8 mouse cellular contexts compared by ENCODE assay signal in genomic region chr5:67607804-67608673, GRCm38 (mm10). TPM values are rescaled to one million over a fixed set of nuclear protein-coding genes. Genes with fewer than 3 reads are reported as not detected.
A peak's percentile ranks its signal among the peaks of the same experiment; 100 is the strongest.
DNase-seq lines count a peak whose midpoint lies in the region; ATAC-seq lines count a peak whose summit lies in the region.

Gene Shisa3, plus strand, starts transcription at chr5:67607882.

- DNase-seq in adrenal gland, adult (ENCODE audit: inconsistent age in 2 of 2, low spot score in 1 of 2): peak; percentile 44 to 78
- no peak for DNase-seq in adrenal gland, adult 8-10 months
- peak; percentile 64 for DNase-seq in adrenal gland, adult 2 months
- peak; percentile 61 for DNase-seq in forebrain, embryonic 10.5 days (ENCODE audit: extremely low spot score, low spot score)
- peak; percentile 73 for DNase-seq in limb, embryonic 11.5 days (ENCODE audit: low spot score)
- DNase-seq in thymus, postnatal 14 days: peak; percentile 17

- H3K4me3 ChIP-seq in forebrain, embryonic 10.5 days: peak within 1 kb of the TSS; percentile 60
- peak within 1 kb of the TSS; percentile 49 for H3K4me3 ChIP-seq in limb, embryonic 11.5 days (ENCODE audit: low read depth, low read length)
- H3K4me3 ChIP-seq in midbrain, embryonic 12.5 days: peak within 1 kb of the TSS; percentile 58

- WGBS in forebrain, embryonic 10.5 days: under 1% methylated on average over 86 of the region's 86 CpGs
- WGBS in limb, embryonic 11.5 days: under 1% methylated on average over 81 of the region's 86 CpGs
- WGBS in midbrain, embryonic 12.5 days: under 1% methylated on average over 85 of the region's 86 CpGs

- H3K27me3 ChIP-seq in forebrain, embryonic 10.5 days (ENCODE audit: poor library complexity, severe bottlenecking): peaks cover 100% of the 10 kb centered on the region
- peaks cover 19% of the 10 kb centered on the region for H3K27me3 ChIP-seq in limb, embryonic 11.5 days (ENCODE audit: control insufficient read depth, insufficient read depth, low read length)
- H3K27me3 ChIP-seq in midbrain, embryonic 12.5 days: peaks cover 81% of the 10 kb centered on the region

- H3K4me1 ChIP-seq in forebrain, embryonic 10.5 days: peaks cover 29% of the 10 kb centered on the region
- H3K4me1 ChIP-seq in limb, embryonic 11.5 days (ENCODE audit: control insufficient read depth, insufficient read depth, low read length): peaks cover 23% of the 10 kb centered on the region
- peaks cover 23% of the 10 kb centered on the region for H3K4me1 ChIP-seq in midbrain, embryonic 12.5 days

- peak within 1 kb of the TSS; percentile 61 for H3K9ac ChIP-seq in limb, embryonic 11.5 days (ENCODE audit: low read length)
- H3K9ac ChIP-seq in midbrain, embryonic 12.5 days (replicated peaks): peak within 1 kb of the TSS; percentile 66

- ATAC-seq in hematopoietic stem cell, adult 5-6 weeks (replicated peaks in 1 of 2; ENCODE audit: insufficient read depth in 1 of 2, low FRiP score in 2 of 2, low TSS enrichment in 1 of 2, low read depth in 1 of 2, poor library complexity in 2 of 2, severe bottlenecking in 2 of 2): peak; percentile 42 to 46
- peak; percentile 48 for ATAC-seq in limb, embryonic 11.5 days (ENCODE audit: insufficient number of reproducible peaks, low FRiP score, low TSS enrichment, low read depth)
- ATAC-seq in midbrain, embryonic 12.5 days (ENCODE audit: low FRiP score, low read depth): peak; percentile 79

- no peaks in the 10 kb centered on the region for H3K36me3 ChIP-seq in forebrain, embryonic 10.5 days (replicated peaks)
- H3K36me3 ChIP-seq in limb, embryonic 11.5 days (ENCODE audit: control insufficient read depth, insufficient read depth, low read length): no peaks in the 10 kb centered on the region
- H3K36me3 ChIP-seq in midbrain, embryonic 12.5 days: no peaks in the 10 kb centered on the region

- no peaks in the 10 kb centered on the region for H3K9me3 ChIP-seq in forebrain, embryonic 10.5 days
- no peaks in the 10 kb centered on the region for H3K9me3 ChIP-seq in limb, embryonic 11.5 days (ENCODE audit: control insufficient read depth, low read length)
- H3K9me3 ChIP-seq in midbrain, embryonic 12.5 days: no peaks in the 10 kb centered on the region

- H3K27ac ChIP-seq in forebrain, embryonic 10.5 days: peak within 1 kb of the TSS; percentile 76
- H3K27ac ChIP-seq in limb, embryonic 11.5 days (replicated peaks; ENCODE audit: low read depth, low read length): peak within 1 kb of the TSS; percentile 47; the same call in 1 of the 2 replicates
- H3K27ac ChIP-seq in midbrain, embryonic 12.5 days (replicated peaks): peak within 1 kb of the TSS; percentile 60

- peak within 1 kb of the TSS; percentile 91 for H3K4me2 ChIP-seq in limb, embryonic 11.5 days (ENCODE audit: low read depth, severe bottlenecking)
- H3K4me2 ChIP-seq in midbrain, embryonic 12.5 days (replicated peaks): peak within 1 kb of the TSS; percentile 83

RNA-seq across cellular contexts. Expression of gene Shisa3, which starts in this region (rescaled TPM):
- 1 to 10 TPM in 2 of 4 experiments, under 1 TPM in 2; 0.52 to 2.0 (median 1.2) TPM for total RNA-seq in adrenal gland, adult 8-10 months (2022)
- under 1 TPM; 0.35 to 0.83 TPM for total RNA-seq in adrenal gland, adult 2 months (2021)
- 1.3 and 1.8 TPM in 2 replicates for polyA plus RNA-seq in adrenal gland, adult 2 months (2012; rRNA removed)
- polyA plus RNA-seq in forebrain, embryonic 10.5 days (2016; fragmentation: Nextera tagmentation; extraction: Ambion mirVana): 1.1 and 1.2 TPM in 2 replicates
- 0.10 TPM in 1 of 2 replicates, not detected in the other for total RNA-seq in hematopoietic stem cell, adult 5-6 weeks (2017)
- polyA plus RNA-seq in limb, embryonic 11.5 days (2014; fragmentation: Nextera tagmentation; extraction: Ambion mirVana): 5.0 and 6.8 TPM in 2 replicates
- polyA plus RNA-seq in midbrain, embryonic 12.5 days (2016; fragmentation: Nextera tagmentation; extraction: Ambion mirVana): 24.2 and 26.4 TPM in 2 replicates

Comparison
In these comparisons a context has a peak if more than half of its experiments do, and no peak if none do; other contexts are left out.
1. Peak in ATAC-seq in hematopoietic stem cell, adult 5-6 weeks; RNA of the gene not detected or under 1 TPM.